Mouse (Mus musculus) myocyte (in vitro differentiated cells): Measurements from ENCODE around the gene Cgref1. TPM values are rescaled to one million over a fixed set of nuclear protein-coding genes. Genes with fewer than 3 reads are reported as not detected.
A peak's percentile ranks its signal among the peaks of the same experiment; 100 is the strongest.

Experiments
- H3K27me3 ChIP-seq: one replicate; pipeline ENCODE4 v1.6.1; 2011; ENCODE audit not compliant: control insufficient read depth, insufficient read depth, insufficient read length
- H3K36me3 ChIP-seq: one replicate; pipeline ENCODE4 v1.6.1; 2011; ENCODE audit not compliant: control insufficient read depth, insufficient read depth
- H3K4me2 ChIP-seq: one replicate; pipeline ENCODE4 v1.6.1; 2011; ENCODE audit warnings: low read depth, control low read depth
- H3K4me3 ChIP-seq: one replicate; pipeline ENCODE4 v1.5.1; 2011; ENCODE audit warnings: mild to moderate bottlenecking, control low read depth, moderate library complexity
- H3K79me2 ChIP-seq: one replicate; pipeline ENCODE4 v1.6.1; 2011; ENCODE audit not compliant: control insufficient read depth, insufficient read depth
- H3ac ChIP-seq: one replicate; pipeline ENCODE4 v1.6.1; 2011; ENCODE audit not compliant: control insufficient read depth, insufficient read length
- CEBPB ChIP-seq: IDR thresholded peaks from 2 replicates; pipeline ENCODE4 v1.6.1; 2011; ENCODE audit warnings: mild to moderate bottlenecking, moderate library complexity; ENCODE audit not compliant: poor library complexity, insufficient read depth, severe bottlenecking
- E2F4 ChIP-seq: IDR thresholded peaks from one replicate; pipeline ENCODE4 v1.6.1; 2011; ENCODE audit warnings: mild to moderate bottlenecking, control low read depth, moderate library complexity; ENCODE audit not compliant: insufficient read depth
- MAX ChIP-seq: IDR thresholded peaks from one replicate; pipeline ENCODE4 v1.6.1; 2011; ENCODE audit warnings: low read depth, mild to moderate bottlenecking, control low read depth
- MYOD1 ChIP-seq, 3 experiments: IDR thresholded peaks; one replicate each; pipeline ENCODE4 v1.6.1; 2011; ENCODE audit warnings: control low read depth in 2 of 3, low read depth in 2 of 3, mild to moderate bottlenecking in 2 of 3, moderate library complexity in 1 of 3; ENCODE audit not compliant: insufficient read length in 2 of 3, control insufficient read depth in 1 of 3
- MYOG ChIP-seq, 3 experiments: IDR thresholded peaks; one replicate each; pipeline ENCODE4 v1.6.1; 2011; ENCODE audit warnings: control low read depth in 2 of 3, low read depth in 2 of 3, mild to moderate bottlenecking in 2 of 3; ENCODE audit not compliant: insufficient read length in 2 of 3, control insufficient read depth in 1 of 3, insufficient read depth in 1 of 3
- POLR2A ChIP-seq: IDR thresholded peaks from one replicate; pipeline ENCODE4 v1.6.1; 2011; ENCODE audit warnings: low read depth, mild to moderate bottlenecking, control low read depth, moderate library complexity; ENCODE audit not compliant: insufficient read length
- POLR2AphosphoS2 ChIP-seq: IDR thresholded peaks from one replicate; pipeline ENCODE4 v1.6.1; 2011; ENCODE audit warnings: low read depth, control low read depth; ENCODE audit not compliant: insufficient read length
- REST ChIP-seq: IDR thresholded peaks from one replicate; pipeline ENCODE4 v1.6.1; 2011; ENCODE audit warnings: mild to moderate bottlenecking, control low read depth, moderate library complexity; ENCODE audit not compliant: insufficient read depth, insufficient read length
- SRF ChIP-seq: IDR thresholded peaks from one replicate; pipeline ENCODE4 v1.6.1; 2011; ENCODE audit warnings: low read depth; ENCODE audit not compliant: control insufficient read depth, insufficient read length
- TCF12 ChIP-seq: IDR thresholded peaks from one replicate; pipeline ENCODE4 v1.6.1; 2011; ENCODE audit warnings: mild to moderate bottlenecking, control low read depth; ENCODE audit not compliant: poor library complexity, insufficient read depth, severe bottlenecking
- TCF3 ChIP-seq: IDR thresholded peaks from one replicate; pipeline ENCODE4 v1.6.1; 2011; ENCODE audit warnings: low read depth, control low read depth; ENCODE audit not compliant: insufficient read length
- USF1 ChIP-seq: IDR thresholded peaks from one replicate; pipeline ENCODE4 v1.6.1; 2011; ENCODE audit warnings: low read depth, mild to moderate bottlenecking, control low read depth, moderate library complexity
- polyA plus RNA-seq: library from polyadenylated mRNA; unstranded; fragments of >200 nt; fragmentation: generic; extraction: Trizol; gene quantifications from one replicate; pipeline ENCODE4 v1.2.1, GENCODE M21; 2012; ENCODE audit warnings: missing spikeins

The Cgref1 gene
- polyA plus RNA-seq, 1 experiment: 26.2 TPM

- no peaks in the 10 kb centered on the region for H3K79me2 ChIP-seq
- peak overlapping the region; percentile 100 for H3K4me2 ChIP-seq
- TF ChIP-seq POLR2AphosphoS2 (no peak), TCF3 (no peak), E2F4 (no peak), CEBPB (no peak), MYOG (IDR thresholded peaks at IDR 0.05; ENCODE audit: control insufficient read depth in 1 of 3, insufficient read depth in 1 of 3, insufficient read length in 2 of 3, low read depth in 2 of 3) (no peak), TCF12 (no peak), REST (no peak), MYOD1 (IDR thresholded peaks at IDR 0.05; ENCODE audit: control insufficient read depth in 1 of 3, insufficient read length in 2 of 3, low read depth in 2 of 3) (no peak), SRF (no peak), MAX (no peak), USF1 (no peak), POLR2A (no peak)
- no peaks in the 10 kb centered on the region for H3K27me3 ChIP-seq
- no peaks in the 10 kb centered on the region for H3K36me3 ChIP-seq
- no peak overlapping the region for H3ac ChIP-seq
- H3K4me3 ChIP-seq: peak overlapping the region; percentile 71
Measured at GRCm38 (mm10) chr5:30886209-30886608, 59.2 kb downstream of the Cgref1 start.

Other genes starting within 250 kb of the Cgref1 start
- 0.01 TPM for gene Dpysl5, start 234.0 kb downstream of the Cgref1 start, polyA plus RNA-seq
- 58.7 TPM for gene Mapre3, start 130.9 kb downstream of the Cgref1 start, polyA plus RNA-seq
- 52.8 TPM for gene Tmem214, start 77.6 kb downstream of the Cgref1 start, polyA plus RNA-seq
- 3.1 TPM for gene Agbl5, start 56.9 kb downstream of the Cgref1 start, polyA plus RNA-seq
- 262 TPM for gene Ost4, start 37.8 kb downstream of the Cgref1 start, polyA plus RNA-seq
- gene Emilin1, start 32.2 kb downstream of the Cgref1 start, polyA plus RNA-seq: 25.8 TPM
- gene Khk, start 24.2 kb downstream of the Cgref1 start, polyA plus RNA-seq: 16.6 TPM
- 158 TPM for gene Preb, start 14.8 kb upstream of the Cgref1 start, polyA plus RNA-seq
- gene Tcf23, start 23.1 kb upstream of the Cgref1 start, polyA plus RNA-seq: 0.62 TPM
- 143 TPM for gene Atraid, start 102.7 kb upstream of the Cgref1 start, polyA plus RNA-seq
- 11.1 TPM for gene Slc5a6, start 103.3 kb upstream of the Cgref1 start, polyA plus RNA-seq
- gene Cad, start 109.2 kb upstream of the Cgref1 start, polyA plus RNA-seq: 31.5 TPM
- not detected for gene Dnajc5g, start 160.7 kb upstream of the Cgref1 start, polyA plus RNA-seq
- 0.19 TPM for gene Slc30a3, start 162.6 kb upstream of the Cgref1 start, polyA plus RNA-seq
- 110 TPM for gene Trim54, start 171.1 kb upstream of the Cgref1 start, polyA plus RNA-seq
- gene Ucn, start 193.2 kb upstream of the Cgref1 start, polyA plus RNA-seq: 0.78 TPM
- gene Mpv17, start 208.7 kb upstream of the Cgref1 start, polyA plus RNA-seq: 35.8 TPM
- 2.6 TPM for gene Gm29609, start 234.3 kb upstream of the Cgref1 start, polyA plus RNA-seq
- gene Gtf3c2, start 234.6 kb upstream of the Cgref1 start, polyA plus RNA-seq: 24.9 TPM
- gene Snx17, start 247.6 kb upstream of the Cgref1 start, polyA plus RNA-seq: 138 TPM
- gene Eif2b4, start 247.8 kb upstream of the Cgref1 start, polyA plus RNA-seq: 60.2 TPM